Mouse (Mus musculus): ENCODE measurements around the gene Pik3cb. TPM values are rescaled to one million over a fixed set of nuclear protein-coding genes. Genes with fewer than 3 reads are reported as not detected.

Pik3cb gene
- polyA plus RNA-seq, 1 experiment from 2014 or later = 4.6 TPM

DNA sequence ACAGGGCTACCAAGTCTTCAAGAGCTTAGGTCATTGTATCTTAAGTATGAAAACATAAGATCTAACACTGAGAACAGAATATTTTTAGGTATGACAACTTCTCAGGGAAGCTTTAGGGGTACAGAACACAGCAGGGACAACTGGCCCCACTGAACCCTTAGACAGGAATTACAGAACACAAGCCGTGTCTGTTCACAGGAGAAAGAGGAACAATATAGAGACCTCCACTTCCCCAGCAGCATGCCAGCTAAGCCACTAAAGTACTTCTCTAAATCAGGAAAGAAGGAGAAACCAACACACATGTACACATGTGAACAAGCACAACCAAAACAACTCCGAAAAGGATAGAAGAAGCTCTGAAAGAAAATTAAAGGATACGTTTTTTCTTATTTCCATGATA is 30.8 kb downstream of the Pik3cb start:
- no peak overlapping the region for H3K9ac ChIP-seq
- H3K27ac ChIP-seq = no peak overlapping the region
- H3K4me2 ChIP-seq = no peak overlapping the region
- 75% methylated on average over 3 of the region's 3 CpGs for WGBS
- H3K4me3 ChIP-seq = no peak overlapping the region
- no peaks in the 10 kb centered on the region for H3K27me3 ChIP-seq
- H3K4me1 ChIP-seq = peaks cover 30% of the 10 kb centered on the region
- peaks cover 15% of the 10 kb centered on the region for H3K36me3 ChIP-seq (ENCODE audit: poor library complexity, severe bottlenecking)
- H3K9me3 ChIP-seq (replicated peaks) = 0 out of 2 replicates have a peak, but pooled peaks cover 3% of the 10 kb centered on the region
- ATAC-seq = no peak

DNA sequence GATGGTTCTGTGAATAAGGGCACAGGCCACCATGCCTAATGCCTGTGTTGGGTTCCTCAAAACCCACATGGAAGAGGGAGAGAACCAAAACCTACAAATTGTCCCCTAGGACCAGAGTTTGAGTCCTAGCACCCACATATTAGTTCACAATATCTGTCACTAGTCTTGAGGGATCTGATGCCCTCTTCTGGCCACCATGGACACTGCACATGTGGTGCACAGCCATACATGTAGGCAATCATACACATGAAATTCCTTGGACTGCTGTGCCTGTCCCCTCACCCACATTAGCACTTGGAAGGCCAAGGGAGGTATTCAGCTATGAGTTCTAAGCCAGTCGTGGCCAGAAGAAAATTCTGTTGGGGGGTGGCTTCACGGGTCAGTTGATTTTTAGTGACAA is 36.0 kb downstream of the Pik3cb start:
- Histone ChIP-seq H3K27me3 (no peaks in the 10 kb centered on the region), H3K27ac (no peak overlapping the region), H3K9ac (no peak overlapping the region), H3K4me2 (no peak overlapping the region), H3K36me3 (ENCODE audit: poor library complexity, severe bottlenecking) (peaks cover 25% of the 10 kb centered on the region), H3K4me1 (no peaks in the 10 kb centered on the region), H3K9me3 (replicated peaks) (0 out of 2 replicates have a peak, but pooled peaks cover 3% of the 10 kb centered on the region), H3K4me3 (no peak overlapping the region)
- WGBS = 93% methylated on average over 2 of the region's 2 CpGs
- no peak for ATAC-seq

DNA sequence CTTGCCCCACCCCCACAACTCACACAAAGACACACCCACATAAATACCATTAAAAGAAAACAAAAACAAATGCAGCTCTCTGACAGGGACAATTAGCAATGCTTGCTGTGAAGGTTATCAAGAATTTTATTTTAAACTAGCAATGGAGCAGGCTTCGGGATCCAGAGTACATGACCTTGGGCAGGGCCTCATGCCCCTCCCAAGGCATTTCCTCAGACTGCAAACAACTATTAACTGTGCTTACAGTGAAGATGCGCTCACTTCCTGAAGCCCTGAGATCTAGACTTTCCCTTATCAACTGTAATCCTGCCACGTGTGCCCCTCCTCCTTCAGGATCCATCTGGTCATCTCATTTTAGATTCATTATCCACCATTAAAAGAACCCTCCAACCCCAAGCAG is 36.6 kb downstream of the Pik3cb start:
- WGBS = 90% methylated on average over 3 of the region's 3 CpGs
- ATAC-seq = no peak
- Histone ChIP-seq H3K27me3 (no peaks in the 10 kb centered on the region), H3K9me3 (replicated peaks) (0 out of 2 replicates have a peak, but pooled peaks cover 3% of the 10 kb centered on the region), H3K4me1 (0 out of 2 replicates have a peak, but pooled peaks cover under 1% of the 10 kb centered on the region), H3K27ac (no peak overlapping the region), H3K4me3 (no peak overlapping the region), H3K4me2 (no peak overlapping the region), H3K9ac (no peak overlapping the region), H3K36me3 (ENCODE audit: poor library complexity, severe bottlenecking) (peaks cover 25% of the 10 kb centered on the region)

DNA sequence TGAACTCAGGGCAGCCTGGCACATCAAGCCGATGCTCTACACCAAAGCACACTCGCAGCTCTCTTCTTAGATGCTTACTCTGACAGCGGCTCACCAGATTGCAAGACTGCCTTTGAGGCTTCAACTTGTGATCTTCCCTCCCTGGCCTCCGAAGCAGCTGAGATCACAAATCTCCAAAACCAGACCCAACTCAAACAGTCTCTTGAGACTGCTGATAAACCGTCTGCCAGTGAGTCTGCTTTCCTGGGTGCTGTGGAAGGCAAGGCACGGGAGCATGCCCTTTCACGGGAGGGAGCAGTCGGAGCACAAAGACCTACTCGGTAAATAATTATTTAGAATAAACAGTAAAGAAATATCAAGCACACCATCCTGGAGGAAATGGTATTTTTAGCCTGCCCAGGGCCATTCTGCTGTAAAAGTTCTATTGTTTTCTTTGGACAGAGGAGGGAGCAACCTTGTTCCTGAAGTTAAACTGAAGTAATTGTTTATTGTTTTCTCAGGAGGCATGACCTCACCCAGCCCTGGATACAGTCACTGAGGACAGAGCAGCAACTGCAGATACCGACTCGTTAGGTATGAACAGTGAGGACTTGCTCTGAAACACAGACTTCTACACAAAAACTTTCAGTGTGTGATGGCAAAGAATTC is 41.8 kb downstream of the Pik3cb start:
- Histone ChIP-seq H3K9me3 (replicated peaks) (no peaks in the 10 kb centered on the region), H3K4me2 (no peak overlapping the region), H3K27ac (no peak overlapping the region), H3K36me3 (ENCODE audit: poor library complexity, severe bottlenecking) (peaks cover under 1% of the 10 kb centered on the region; the same call in 1 of the 2 replicates), H3K4me1 (0 out of 2 replicates have a peak, but pooled peaks cover 4% of the 10 kb centered on the region), H3K27me3 (no peaks in the 10 kb centered on the region), H3K4me3 (no peak overlapping the region), H3K9ac (no peak overlapping the region)
- WGBS = 64% methylated on average over 11 of the region's 11 CpGs
- no peak for ATAC-seq

DNA sequence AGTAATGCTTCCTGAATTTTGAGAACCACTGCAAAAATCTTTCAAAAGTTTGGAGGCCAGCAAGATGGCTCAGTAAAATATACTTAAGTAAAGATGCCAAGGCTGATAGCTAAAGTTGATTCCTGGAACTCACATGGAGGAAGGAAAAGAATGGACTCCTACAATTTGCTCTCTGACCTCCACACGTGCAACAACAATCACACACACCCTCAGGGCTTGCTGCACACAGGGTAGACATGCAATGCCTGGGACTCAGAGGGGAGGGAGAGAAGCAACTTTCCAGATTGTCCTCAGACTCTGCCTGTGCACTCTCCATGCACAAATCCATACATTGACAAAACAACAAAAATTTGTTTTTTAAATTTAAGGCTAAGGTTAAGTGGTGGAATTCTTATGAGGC is 42.8 kb downstream of the Pik3cb start:
- Histone ChIP-seq H3K4me3 (no peak overlapping the region), H3K4me1 (0 out of 2 replicates have a peak, but pooled peaks cover 4% of the 10 kb centered on the region), H3K36me3 (ENCODE audit: poor library complexity, severe bottlenecking) (no peaks in the 10 kb centered on the region; the same call in 1 of the 2 replicates), H3K4me2 (no peak overlapping the region), H3K27ac (no peak overlapping the region), H3K9me3 (replicated peaks) (no peaks in the 10 kb centered on the region), H3K27me3 (no peaks in the 10 kb centered on the region), H3K9ac (no peak overlapping the region)
- 65% methylated on average over 1 of the region's 1 CpGs for WGBS
- no peak for ATAC-seq

DNA sequence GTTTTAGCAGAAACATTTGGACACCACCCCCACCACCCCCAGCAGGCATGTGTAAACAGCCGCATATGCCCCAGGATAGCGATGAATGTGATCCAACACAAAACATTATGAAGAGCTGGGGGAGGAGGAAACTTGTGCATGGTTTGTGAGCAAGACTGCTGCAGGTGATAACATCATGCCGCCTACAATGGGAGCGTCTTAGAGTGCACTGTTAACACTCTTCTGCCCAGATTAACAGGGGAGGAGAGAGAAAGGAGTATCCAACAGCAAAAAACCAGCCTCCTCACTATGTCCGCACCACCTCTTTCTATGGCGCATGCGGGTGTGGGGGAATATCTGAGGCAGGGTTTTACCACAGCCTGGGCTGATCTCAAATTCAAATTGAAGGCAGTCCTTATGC is 45.2 kb downstream of the Pik3cb start:
- 0 out of 2 replicates have a peak, but pooled peaks cover 4% of the 10 kb centered on the region for H3K4me1 ChIP-seq
- H3K4me2 ChIP-seq = no peak overlapping the region
- no peaks in the 10 kb centered on the region for H3K9me3 ChIP-seq (replicated peaks)
- no peak overlapping the region for H3K4me3 ChIP-seq
- 93% methylated on average over 7 of the region's 7 CpGs for WGBS
- H3K9ac ChIP-seq = no peak overlapping the region
- H3K36me3 ChIP-seq (ENCODE audit: poor library complexity, severe bottlenecking) = no peaks in the 10 kb centered on the region
- H3K27ac ChIP-seq = no peak overlapping the region
- ATAC-seq = no peak
- H3K27me3 ChIP-seq = no peaks in the 10 kb centered on the region

DNA sequence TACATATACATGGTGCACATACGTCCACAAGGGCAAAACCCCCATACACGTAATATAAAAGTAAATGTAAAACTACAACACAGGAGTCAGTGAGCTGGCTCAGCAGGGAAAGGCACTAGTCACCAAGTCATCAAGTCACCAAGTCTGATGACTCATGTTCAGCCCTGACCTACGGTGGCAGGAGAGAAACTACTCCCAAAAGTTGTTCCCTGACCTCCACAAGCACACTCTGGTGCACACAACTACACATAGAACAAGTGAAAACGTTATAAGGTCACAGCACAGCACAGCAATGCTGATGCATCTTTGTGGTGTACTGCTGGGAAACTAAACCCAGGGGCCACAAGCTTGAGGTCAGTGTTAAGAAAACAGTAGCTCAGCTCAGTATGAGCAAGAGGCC is 49.9 kb downstream of the Pik3cb start:
- Histone ChIP-seq H3K36me3 (ENCODE audit: poor library complexity, severe bottlenecking) (peaks cover 10% of the 10 kb centered on the region; the same call in 1 of the 2 replicates), H3K9ac (no peak overlapping the region), H3K27me3 (no peaks in the 10 kb centered on the region), H3K9me3 (replicated peaks) (no peaks in the 10 kb centered on the region), H3K27ac (no peak overlapping the region), H3K4me3 (no peak overlapping the region), H3K4me1 (peaks cover 5% of the 10 kb centered on the region), H3K4me2 (no peak overlapping the region)
- ATAC-seq = no peak
- WGBS = 92% methylated on average over 4 of the region's 4 CpGs

DNA sequence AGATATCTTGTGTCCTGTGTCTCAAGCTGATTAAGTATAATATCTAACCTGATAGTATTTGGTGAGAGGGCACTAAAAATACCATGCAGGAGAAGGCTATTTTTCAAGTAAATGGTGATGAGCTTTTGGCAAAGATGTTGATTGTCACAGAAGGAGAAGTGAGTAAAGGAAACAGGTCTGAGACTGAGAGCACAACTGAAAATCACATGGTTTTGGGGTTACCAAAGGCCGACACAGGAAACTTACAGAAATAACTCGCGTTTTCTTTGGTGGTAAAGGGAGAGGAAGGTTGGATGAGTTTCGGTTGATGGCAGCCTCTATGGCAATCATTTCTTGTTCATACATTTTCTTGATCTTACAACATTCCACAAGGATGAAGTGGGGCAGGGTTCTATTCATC is 50.5 kb downstream of the Pik3cb start:
- H3K4me2 ChIP-seq = no peak overlapping the region
- no peak overlapping the region for H3K27ac ChIP-seq
- no peak overlapping the region for H3K9ac ChIP-seq
- ATAC-seq = no peak
- no peaks in the 10 kb centered on the region for H3K27me3 ChIP-seq
- 97% methylated on average over 4 of the region's 4 CpGs for WGBS
- peaks cover 5% of the 10 kb centered on the region for H3K4me1 ChIP-seq
- no peak overlapping the region for H3K4me3 ChIP-seq
- no peaks in the 10 kb centered on the region for H3K9me3 ChIP-seq (replicated peaks)
- peaks cover 10% of the 10 kb centered on the region; the same call in 1 of the 2 replicates for H3K36me3 ChIP-seq (ENCODE audit: poor library complexity, severe bottlenecking)

DNA sequence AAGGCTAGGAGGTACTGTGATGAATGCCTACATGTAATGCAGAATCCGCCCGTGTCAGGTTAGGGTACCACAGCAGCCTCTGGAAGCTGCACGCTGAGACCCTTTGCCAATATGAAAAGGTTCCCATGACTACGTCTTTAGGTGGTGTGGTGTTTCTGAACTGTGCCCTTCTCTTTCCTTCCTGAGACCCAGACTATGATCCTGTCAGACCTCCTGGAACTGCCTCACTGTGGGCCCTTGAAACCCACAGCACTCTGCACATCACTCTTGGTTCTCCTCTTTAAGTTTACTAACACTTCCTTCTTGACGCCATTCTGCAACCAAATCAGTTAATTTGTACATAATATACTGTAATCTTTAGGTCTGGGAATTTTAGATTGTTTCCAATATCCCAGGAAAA is 58.7 kb downstream of the Pik3cb start:
- Histone ChIP-seq H3K27ac (no peak overlapping the region), H3K36me3 (ENCODE audit: poor library complexity, severe bottlenecking) (no peaks in the 10 kb centered on the region; the same call in 1 of the 2 replicates), H3K27me3 (no peaks in the 10 kb centered on the region), H3K4me2 (no peak overlapping the region), H3K4me1 (no peaks in the 10 kb centered on the region), H3K4me3 (no peak overlapping the region), H3K9ac (no peak overlapping the region), H3K9me3 (replicated peaks) (no peaks in the 10 kb centered on the region)
- no peak for ATAC-seq
- 93% methylated on average over 5 of the region's 5 CpGs for WGBS

DNA sequence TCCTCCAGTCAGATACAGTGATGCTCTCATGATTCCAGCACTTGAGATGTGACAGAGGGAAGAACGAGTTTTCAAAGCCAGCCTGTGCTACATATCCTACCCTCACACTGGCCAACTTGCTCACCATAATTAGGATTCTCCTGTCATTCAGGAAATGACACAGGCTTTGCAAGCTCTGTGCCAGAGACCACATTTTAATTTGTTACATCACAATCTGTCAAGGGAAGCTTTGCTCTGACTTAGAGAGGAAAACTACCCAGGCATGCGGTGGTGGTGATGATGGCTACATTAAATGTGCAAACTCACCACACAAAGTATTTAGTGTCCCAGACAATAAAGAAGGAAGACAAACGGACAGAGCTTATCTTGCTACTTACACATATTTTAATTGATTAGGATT is 59.1 kb downstream of the Pik3cb start:
- 89% methylated on average over 3 of the region's 3 CpGs for WGBS

DNA sequence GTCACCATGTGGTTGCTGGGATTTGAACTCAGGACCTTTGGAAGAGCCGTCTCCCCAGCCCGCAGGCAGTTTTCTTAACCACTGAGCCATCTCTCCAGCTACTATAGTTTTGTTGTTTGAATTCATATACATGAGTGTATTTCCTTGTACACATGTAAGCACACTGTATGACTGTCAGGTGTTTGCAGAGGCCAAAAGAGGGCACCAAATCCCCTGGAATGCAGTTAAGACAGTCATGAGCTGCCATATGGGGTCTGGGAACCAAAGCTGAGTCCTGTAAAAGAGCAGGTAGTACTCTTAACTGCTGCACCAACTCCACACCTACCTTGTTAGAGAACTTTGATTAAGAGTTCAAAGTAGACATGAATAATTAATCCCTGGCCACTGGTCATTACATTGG is 59.8 kb downstream of the Pik3cb start:
- H3K4me1 ChIP-seq = no peaks in the 10 kb centered on the region
- H3K4me2 ChIP-seq = no peak overlapping the region
- no peaks in the 10 kb centered on the region for H3K9me3 ChIP-seq (replicated peaks)
- 96% methylated on average over 2 of the region's 2 CpGs for WGBS
- no peaks in the 10 kb centered on the region for H3K27me3 ChIP-seq
- no peak overlapping the region for H3K9ac ChIP-seq
- H3K4me3 ChIP-seq = no peak overlapping the region
- no peaks in the 10 kb centered on the region; the same call in 1 of the 2 replicates for H3K36me3 ChIP-seq (ENCODE audit: poor library complexity, severe bottlenecking)
- no peak for ATAC-seq
- H3K27ac ChIP-seq = no peak overlapping the region

More for the DNA sequence above, 59.1 kb downstream of the Pik3cb start:
- H3K9ac ChIP-seq = no peak overlapping the region
- H3K27me3 ChIP-seq = no peaks in the 10 kb centered on the region
- H3K27ac ChIP-seq = no peak overlapping the region
- no peak overlapping the region for H3K4me3 ChIP-seq
- H3K4me2 ChIP-seq = no peak overlapping the region
- H3K9me3 ChIP-seq (replicated peaks) = no peaks in the 10 kb centered on the region
- no peaks in the 10 kb centered on the region for H3K4me1 ChIP-seq
- H3K36me3 ChIP-seq (ENCODE audit: poor library complexity, severe bottlenecking) = no peaks in the 10 kb centered on the region; the same call in 1 of the 2 replicates
- no peak for ATAC-seq

DNA sequence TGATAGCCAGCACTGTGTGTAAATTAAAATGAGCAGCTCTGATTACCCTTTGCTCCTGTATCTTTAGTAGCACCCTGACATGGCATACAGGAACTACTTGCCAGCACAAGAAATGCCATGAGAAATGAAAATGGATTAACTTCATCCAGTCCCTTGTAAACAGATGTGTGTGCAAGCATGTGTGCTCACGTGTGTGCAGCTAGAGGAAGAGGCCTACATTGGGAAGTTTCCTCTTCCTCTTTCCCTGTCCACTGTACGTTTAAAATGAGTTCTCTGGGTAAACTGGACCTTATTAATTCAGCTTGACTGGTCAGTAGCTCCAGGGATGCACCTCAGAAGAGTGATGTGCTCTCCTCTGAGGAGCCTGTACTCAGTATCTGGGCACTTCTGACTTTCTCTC is 66.0 kb downstream of the Pik3cb start:
- ATAC-seq = no peak
- Histone ChIP-seq H3K4me1 (no peaks in the 10 kb centered on the region), H3K27me3 (no peaks in the 10 kb centered on the region), H3K4me2 (no peak overlapping the region), H3K27ac (no peak overlapping the region), H3K36me3 (ENCODE audit: poor library complexity, severe bottlenecking) (peaks cover 7% of the 10 kb centered on the region), H3K9me3 (replicated peaks) (no peaks in the 10 kb centered on the region), H3K4me3 (no peak overlapping the region), H3K9ac (no peak overlapping the region)
- WGBS = 83% methylated on average over 2 of the region's 2 CpGs

DNA sequence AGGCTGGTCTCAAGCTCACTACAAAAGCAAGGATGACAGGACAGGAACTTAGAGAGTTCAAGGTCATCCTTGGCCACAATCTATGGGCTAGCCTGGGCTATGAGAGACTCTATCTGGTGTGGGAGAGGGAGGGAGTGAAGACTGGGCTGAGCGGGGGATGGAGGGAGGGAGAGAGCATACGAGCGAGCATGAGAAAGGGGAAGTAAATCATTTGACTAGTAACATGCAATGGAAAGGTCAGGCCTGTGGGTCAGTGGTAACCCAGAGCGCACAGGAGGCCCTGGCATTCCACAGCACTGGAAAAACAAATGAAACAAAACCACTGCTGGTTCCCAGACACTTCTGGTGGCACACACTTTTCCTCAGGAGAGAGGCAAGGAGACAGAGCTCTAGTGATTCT is 67.9 kb downstream of the Pik3cb start:
- no peaks in the 10 kb centered on the region for H3K4me1 ChIP-seq
- no peaks in the 10 kb centered on the region for H3K27me3 ChIP-seq
- no peak for ATAC-seq
- H3K27ac ChIP-seq = no peak overlapping the region
- no peak overlapping the region for H3K4me3 ChIP-seq
- no peak overlapping the region for H3K9ac ChIP-seq
- no peaks in the 10 kb centered on the region for H3K9me3 ChIP-seq (replicated peaks)
- WGBS = 93% methylated on average over 4 of the region's 4 CpGs
- peaks cover 13% of the 10 kb centered on the region for H3K36me3 ChIP-seq (ENCODE audit: poor library complexity, severe bottlenecking)
- H3K4me2 ChIP-seq = no peak overlapping the region
